Mouse (Mus musculus) kidney, embryonic 15.5 days (tissue): ENCODE measurements around the gene H2-D1. TPM values are rescaled to one million over a fixed set of nuclear protein-coding genes. Genes with fewer than 3 reads are reported as not detected.
"Not testable (repeated sequence)": the region's sequence is repeated elsewhere in the genome, so short reads cannot be mapped to it uniquely, and the experiment has no call there.

Experiments used
- ATAC-seq: fragments of 200-750 bp; cut with Nextera tagmentation; replicated peaks from 2 replicates; pipeline ENCODE4 v1.8.0; 2017; ENCODE audit warnings: moderate TSS enrichment; ENCODE audit not compliant: low FRiP score
- H3K27ac ChIP-seq: fragments of 300-500 bp; sonication (generic); 2 replicates; pipeline ENCODE4 v1.5.1; 2015; ENCODE audit warnings: mild to moderate bottlenecking, inconsistent platforms
- H3K27me3 ChIP-seq: fragments of 300-500 bp; sonication (generic); 2 replicates; pipeline ENCODE4 v1.6.1; 2015; ENCODE audit warnings: inconsistent platforms
- H3K36me3 ChIP-seq: fragments of 300-500 bp; sonication (generic); 2 replicates; pipeline ENCODE4 v1.6.1; 2015; ENCODE audit warnings: inconsistent platforms
- H3K4me1 ChIP-seq: fragments of 300-500 bp; sonication (generic); 2 replicates; pipeline ENCODE4 v1.6.1; 2015; ENCODE audit warnings: inconsistent platforms
- H3K4me2 ChIP-seq: fragments of 300-500 bp; sonication (generic); 2 replicates; pipeline ENCODE4 v1.6.1; 2015; ENCODE audit warnings: moderate library complexity, mild to moderate bottlenecking, inconsistent platforms
- H3K4me3 ChIP-seq: fragments of 300-500 bp; sonication (generic); replicated peaks from 2 replicates; pipeline ENCODE4 v1.5.1; 2015; ENCODE audit warnings: mild to moderate bottlenecking, inconsistent platforms
- H3K9ac ChIP-seq: fragments of 300-500 bp; sonication (generic); 2 replicates; pipeline ENCODE4 v1.6.1; 2015; ENCODE audit warnings: mild to moderate bottlenecking, inconsistent platforms
- H3K9me3 ChIP-seq: fragments of 300-500 bp; sonication (generic); replicated peaks from 2 replicates; pipeline ENCODE4 v1.6.1; 2016; ENCODE audit warnings: inconsistent platforms
- WGBS: fragments of 180-500 bp; shearing (Covaris S2); methylation state at CpG from one replicate; pipeline ENCODE4 v1.1.7; 2015; ENCODE audit warnings: mixed read lengths; 5-methylcytosine and 5-hydroxymethylcytosine counted together
- polyA plus RNA-seq: library from polyadenylated mRNA; unstranded; fragments of >200 nt; fragmentation: Nextera tagmentation; extraction: Ambion mirVana; gene quantifications from 2 replicates; pipeline ENCODE4 v1.2.1, GENCODE M21; 2015

The H2-D1 gene
- polyA plus RNA-seq, 1 experiment from 2014 or later = 64.5 TPM

GRCm38 (mm10) chr17:35261651-35262050 is 879 bp upstream of the H2-D1 start:
- ATAC-seq = no peak
- WGBS = 77% methylated on average over 13 of the region's 13 CpGs

GRCm38 (mm10) chr17:35263523-35263883 is 973 bp downstream of the H2-D1 start:
- Histone ChIP-seq H3K9ac (peak overlapping the region; percentile 65), H3K9me3 (no peaks in the 10 kb centered on the region), H3K27ac (no peak overlapping the region), H3K27me3 (peaks cover 70% of the 10 kb centered on the region), H3K4me2 (peak overlapping the region; percentile 100), H3K36me3 (no peaks in the 10 kb centered on the region), H3K4me3 (peak overlapping the region; percentile 76), H3K4me1 (peaks cover 16% of the 10 kb centered on the region)
- peak; percentile 58 for ATAC-seq
- WGBS = under 1% methylated on average over 29 of the region's 31 CpGs

More at GRCm38 (mm10) chr17:35261651-35262050, 879 bp upstream of the H2-D1 start:
- Histone ChIP-seq H3K9me3 (no peaks in the 10 kb centered on the region), H3K9ac (no peak overlapping the region), H3K4me2 (no peak overlapping the region), H3K27me3 (peaks cover 69% of the 10 kb centered on the region), H3K4me1 (peaks cover 21% of the 10 kb centered on the region), H3K4me3 (no peak overlapping the region), H3K36me3 (no peaks in the 10 kb centered on the region), H3K27ac (no peak overlapping the region)

GRCm38 (mm10) chr17:35267399-35268086 is 5.0 kb downstream of the H2-D1 start:
- no peak for ATAC-seq
- H3K4me3 ChIP-seq = no peak overlapping the region
- no peaks in the 10 kb centered on the region for H3K9me3 ChIP-seq
- H3K4me2 ChIP-seq = no peak overlapping the region
- WGBS = 57% methylated on average over 1 of the region's 1 CpGs
- H3K27me3 ChIP-seq = peaks cover 41% of the 10 kb centered on the region
- H3K27ac ChIP-seq = no peak overlapping the region
- H3K36me3 ChIP-seq = no peaks in the 10 kb centered on the region
- H3K4me1 ChIP-seq = peaks cover 13% of the 10 kb centered on the region
- H3K9ac ChIP-seq = no peak overlapping the region

DNA sequence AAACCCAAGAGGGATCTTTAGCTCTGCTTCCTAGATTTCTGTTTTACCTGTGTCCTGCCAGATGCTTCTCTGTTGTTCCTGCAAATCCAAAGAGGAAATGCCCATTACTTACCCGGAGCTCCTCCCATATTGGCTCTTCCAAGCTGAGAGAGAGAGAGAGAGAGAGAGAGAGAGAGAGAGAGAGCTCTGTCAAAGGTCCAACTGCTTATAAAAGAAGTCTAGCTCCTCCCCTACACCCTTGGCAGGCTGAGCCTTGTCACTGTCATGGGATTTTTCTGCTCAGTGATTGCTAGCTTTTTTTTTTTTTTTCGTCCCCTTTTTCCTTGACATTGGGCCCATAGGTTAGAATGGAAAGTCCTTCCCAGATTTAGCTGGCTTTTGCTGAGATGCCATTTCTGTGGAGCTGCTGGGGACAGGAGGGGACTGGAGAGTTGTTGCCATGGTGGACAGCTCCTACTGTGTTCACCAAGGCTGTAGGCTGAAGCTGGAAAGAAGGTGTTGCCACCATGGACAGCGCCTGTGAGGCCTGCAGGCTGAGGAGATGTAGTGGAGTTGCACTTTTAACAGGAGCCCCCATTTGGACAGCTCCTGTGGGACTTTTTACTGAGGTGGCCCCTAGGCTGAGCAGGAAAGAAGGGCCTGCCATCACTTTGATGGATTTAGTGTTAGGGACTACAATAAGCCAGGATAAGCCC is 7.3 kb downstream of the H2-D1 start:
- Histone ChIP-seq H3K4me3 (no peak overlapping the region), H3K9me3 (no peaks in the 10 kb centered on the region), H3K9ac (no peak overlapping the region), H3K27me3 (peaks cover 19% of the 10 kb centered on the region), H3K27ac (no peak overlapping the region), H3K4me1 (no peaks in the 10 kb centered on the region), H3K4me2 (no peak overlapping the region), H3K36me3 (no peaks in the 10 kb centered on the region)
- 21% methylated on average over 3 of the region's 3 CpGs for WGBS
- ATAC-seq = 0 out of 2 replicates have a peak, but pooled peaks have one; percentile 62

DNA sequence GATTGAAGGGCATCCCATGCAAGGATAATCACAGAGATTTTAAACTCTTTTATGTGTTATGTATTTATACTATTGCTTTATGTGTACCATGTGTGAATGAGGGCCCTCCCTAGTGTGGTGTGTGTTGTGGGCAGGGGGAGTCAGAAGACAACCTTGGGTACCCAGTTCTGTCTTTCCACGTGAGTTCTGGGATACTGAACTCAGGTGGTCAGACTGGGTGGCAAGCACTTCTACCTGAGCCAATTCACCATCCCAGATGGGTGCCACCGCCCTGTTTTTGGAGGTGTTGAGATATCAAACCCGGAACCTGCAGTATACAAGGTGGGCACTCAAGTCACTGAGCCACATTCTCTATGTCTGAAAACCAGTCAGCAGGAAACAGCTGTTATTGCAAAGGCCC is 9.7 kb downstream of the H2-D1 start:
- Histone ChIP-seq H3K4me1 (no peaks in the 10 kb centered on the region), H3K4me2 (no peak overlapping the region), H3K27me3 (peaks cover 24% of the 10 kb centered on the region), H3K27ac (no peak overlapping the region), H3K9ac (no peak overlapping the region), H3K36me3 (no peaks in the 10 kb centered on the region), H3K4me3 (no peak overlapping the region), H3K9me3 (no peaks in the 10 kb centered on the region)
- 72% methylated on average over 3 of the region's 3 CpGs for WGBS
- no peak for ATAC-seq

DNA sequence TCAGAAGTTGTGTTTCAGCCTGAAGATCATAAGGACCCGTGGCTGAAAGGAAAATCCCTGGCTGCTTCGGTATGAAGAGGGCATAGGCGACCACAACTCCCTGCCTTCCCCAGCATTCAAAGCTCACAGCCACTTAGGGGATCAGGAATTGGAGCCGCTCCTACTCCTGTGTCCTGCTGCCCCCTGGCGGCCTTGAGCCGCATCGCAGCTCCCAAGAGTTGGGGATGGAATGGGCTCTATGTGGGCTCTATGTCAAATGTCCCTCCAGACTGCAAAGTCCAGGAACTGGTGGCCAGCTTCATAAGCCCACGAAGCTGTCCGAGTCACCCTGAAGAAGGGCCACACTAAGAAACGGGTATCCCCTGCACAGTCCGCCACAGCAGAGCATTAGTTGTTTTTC is 12.2 kb downstream of the H2-D1 start:
- Histone ChIP-seq H3K4me2 (no peak overlapping the region), H3K9me3 (no peaks in the 10 kb centered on the region), H3K4me1 (no peaks in the 10 kb centered on the region), H3K27me3 (peaks cover 31% of the 10 kb centered on the region), H3K36me3 (no peaks in the 10 kb centered on the region), H3K9ac (no peak overlapping the region), H3K4me3 (no peak overlapping the region), H3K27ac (no peak overlapping the region)
- no peak; the same call in 1 of the 2 replicates for ATAC-seq
- WGBS = 4% methylated on average over 11 of the region's 11 CpGs

GRCm38 (mm10) chr17:35276304-35276864 is 13.9 kb downstream of the H2-D1 start:
- 12% methylated on average over 13 of the region's 13 CpGs for WGBS

DNA sequence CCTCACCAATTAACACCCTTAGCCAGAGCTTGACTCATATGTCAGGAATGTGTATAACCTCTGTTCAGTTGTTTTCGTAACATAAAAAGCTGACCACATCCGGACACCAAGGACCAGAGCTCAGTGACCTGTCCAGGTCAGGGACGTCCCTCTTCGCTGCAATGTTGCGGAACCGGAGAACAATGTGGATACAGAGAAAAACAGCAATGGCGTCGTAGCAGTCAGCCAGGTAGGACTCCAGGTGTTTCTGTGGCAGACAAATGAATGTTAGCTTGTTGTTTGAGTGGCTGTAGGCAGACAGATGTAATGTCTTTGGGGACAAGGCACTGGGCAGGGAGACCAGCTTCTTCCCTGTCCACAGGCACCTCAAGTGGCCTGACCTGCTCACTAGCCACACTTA is 15.5 kb downstream of the H2-D1 start:
- H3K27me3 ChIP-seq = peaks cover 31% of the 10 kb centered on the region
- no peak for ATAC-seq
- no peaks in the 10 kb centered on the region for H3K4me1 ChIP-seq
- H3K9me3 ChIP-seq = no peaks in the 10 kb centered on the region
- no peak overlapping the region for H3K4me2 ChIP-seq
- 67% methylated on average over 8 of the region's 8 CpGs for WGBS
- H3K36me3 ChIP-seq = no peaks in the 10 kb centered on the region
- no peak overlapping the region for H3K4me3 ChIP-seq
- H3K9ac ChIP-seq = no peak overlapping the region
- no peak overlapping the region for H3K27ac ChIP-seq

More at GRCm38 (mm10) chr17:35276304-35276864, 13.9 kb downstream of the H2-D1 start:
- Histone ChIP-seq H3K36me3 (no peaks in the 10 kb centered on the region), H3K4me3 (no peak overlapping the region), H3K4me1 (no peaks in the 10 kb centered on the region), H3K9me3 (no peaks in the 10 kb centered on the region), H3K9ac (no peak overlapping the region), H3K27me3 (peaks cover 31% of the 10 kb centered on the region), H3K27ac (no peak overlapping the region), H3K4me2 (no peak overlapping the region)
- no peak for ATAC-seq

- H3K36me3 ChIP-seq = no peaks in the 10 kb centered on the region
- no peak overlapping the region for H3K9ac ChIP-seq
- no peak overlapping the region for H3K4me2 ChIP-seq
- no peak for ATAC-seq
- 84% methylated on average over 13 of the region's 13 CpGs for WGBS
- H3K4me1 ChIP-seq = no peaks in the 10 kb centered on the region
- no peak overlapping the region for H3K4me3 ChIP-seq
- H3K27me3 ChIP-seq = peaks cover 31% of the 10 kb centered on the region
- H3K27ac ChIP-seq = no peak overlapping the region
- no peaks in the 10 kb centered on the region for H3K9me3 ChIP-seq
Observed at GRCm38 (mm10) chr17:35278957-35279688, 16.6 kb downstream of the H2-D1 start.

DNA sequence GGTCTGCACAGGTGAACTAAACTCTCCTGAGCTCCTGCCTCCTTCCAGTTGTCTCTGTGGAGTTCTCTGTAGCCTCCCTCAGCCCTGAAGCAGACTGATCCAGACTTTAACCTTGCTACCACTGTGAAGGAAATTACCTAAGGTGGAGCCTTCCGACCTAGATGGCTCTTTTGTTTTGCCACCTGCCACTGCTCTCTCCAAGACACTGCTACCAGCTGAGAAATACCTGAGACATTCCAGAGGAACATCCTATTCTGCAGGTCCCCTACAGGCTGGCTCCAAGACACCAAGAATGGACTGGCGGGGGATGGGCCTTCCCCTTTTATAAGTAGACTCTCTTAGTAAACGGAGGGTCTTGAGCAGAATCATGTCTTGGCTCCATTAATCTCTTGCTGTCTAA is 17.7 kb downstream of the H2-D1 start:
- no peak overlapping the region for H3K4me2 ChIP-seq
- H3K9me3 ChIP-seq = no peaks in the 10 kb centered on the region
- no peak overlapping the region for H3K9ac ChIP-seq
- H3K27ac ChIP-seq = no peak overlapping the region
- 73% methylated on average over 3 of the region's 3 CpGs for WGBS
- H3K27me3 ChIP-seq = peaks cover 27% of the 10 kb centered on the region
- no peaks in the 10 kb centered on the region for H3K36me3 ChIP-seq
- H3K4me3 ChIP-seq = no peak overlapping the region
- no peaks in the 10 kb centered on the region for H3K4me1 ChIP-seq
- no peak for ATAC-seq

DNA sequence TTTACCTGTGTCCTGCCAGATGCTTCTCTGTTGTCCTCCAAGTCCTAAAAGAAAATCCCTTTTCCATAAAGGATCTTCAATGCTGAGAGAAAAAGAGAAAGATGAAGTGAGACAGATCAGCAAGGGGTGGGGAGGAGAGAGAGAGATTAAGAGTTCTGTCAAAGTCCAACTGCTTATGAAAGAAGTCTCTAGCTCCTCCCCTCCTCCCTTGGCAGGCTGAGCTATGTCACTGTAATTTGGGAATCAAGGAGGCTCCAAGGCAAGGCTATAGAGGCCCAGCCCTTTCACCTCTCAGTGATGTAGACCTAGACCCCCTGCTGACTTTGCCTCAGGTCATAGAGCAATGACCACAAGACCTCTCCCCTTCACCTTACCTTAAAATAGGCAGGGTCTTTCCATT is 22.9 kb downstream of the H2-D1 start:
- Histone ChIP-seq H3K4me2 (no peak overlapping the region), H3K9me3 (no peaks in the 10 kb centered on the region), H3K36me3 (no peaks in the 10 kb centered on the region), H3K4me3 (no peak overlapping the region), H3K9ac (no peak overlapping the region), H3K27ac (no peak overlapping the region), H3K4me1 (no peaks in the 10 kb centered on the region), H3K27me3 (no peaks in the 10 kb centered on the region)
- ATAC-seq = no peak

- not testable (repeated sequence) for H3K9ac ChIP-seq, H3K36me3 ChIP-seq, H3K27me3 ChIP-seq, H3K4me1 ChIP-seq, H3K4me3 ChIP-seq, H3K4me2 ChIP-seq, ATAC-seq, H3K27ac ChIP-seq, H3K9me3 ChIP-seq
- 3% methylated on average over 5 of the region's 5 CpGs for WGBS
Observed at GRCm38 (mm10) chr17:35295796-35296195, 33.3 kb downstream of the H2-D1 start.
